Mouse (Mus musculus) kidney, adult 11 months (tissue): ENCODE results near the gene Abcc6.
A peak's percentile ranks its signal among the peaks of the same experiment; 100 is the strongest.

ENCODE experiments used
- DNase-seq: peaks from one replicate; pipeline ENCODE4 v3.0.0; 2022

Gene Abcc6

DNA sequence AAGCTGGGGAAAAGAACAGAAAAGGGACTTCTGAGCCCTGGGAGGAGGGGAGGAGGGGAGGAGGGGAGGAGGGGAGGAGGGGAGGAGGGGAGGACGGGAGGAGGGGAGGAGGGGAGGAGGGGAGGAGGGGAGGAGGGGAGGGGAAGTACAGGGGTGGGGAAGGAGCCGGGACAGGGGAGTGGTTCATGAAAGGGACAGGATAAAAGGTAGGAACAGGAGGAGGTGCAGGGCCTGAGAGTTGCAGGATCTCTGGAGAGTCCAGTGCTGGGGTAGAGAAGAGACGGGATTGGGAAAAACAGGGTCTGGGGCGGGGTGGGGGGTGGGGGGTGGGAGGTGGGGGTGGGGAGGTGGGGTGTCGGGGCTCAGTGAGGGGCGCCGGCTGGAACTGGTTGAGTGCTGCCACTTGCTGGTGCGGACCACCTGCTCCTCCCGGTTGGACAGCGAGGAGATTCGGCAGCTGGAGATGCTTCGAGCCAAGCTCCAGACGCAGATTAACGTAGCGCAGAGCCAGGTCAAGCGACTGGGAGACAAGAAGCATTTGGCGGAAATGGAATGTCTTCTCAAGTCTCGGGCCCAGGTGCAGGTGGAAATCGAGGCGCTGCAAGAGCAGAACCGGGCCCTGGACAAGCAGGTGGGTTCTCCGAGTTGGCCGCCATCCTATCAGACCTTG, 101.3 kb downstream of the Abcc6 start:
- no peak for DNase-seq

DNA sequence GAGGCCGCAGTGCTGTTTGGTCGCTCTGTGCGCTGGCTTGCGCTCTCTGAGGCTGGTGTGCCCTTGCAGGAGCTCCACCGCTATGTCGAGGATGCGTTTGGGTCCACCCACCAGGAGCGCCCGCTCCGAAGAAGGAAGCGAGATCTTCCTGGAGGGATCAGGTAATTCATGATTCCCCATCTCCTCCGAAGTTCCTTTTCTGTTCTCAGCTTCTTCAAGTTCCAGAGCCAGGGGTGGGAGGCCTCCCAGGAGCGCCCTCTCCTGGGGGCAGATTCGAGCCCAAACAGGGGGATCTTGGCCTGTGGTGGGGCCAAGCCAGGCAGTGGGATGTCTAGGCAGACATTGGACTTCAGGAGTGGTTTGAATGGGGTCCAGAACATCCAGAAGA, 105.7 kb downstream of the Abcc6 start:
- peak; percentile 50 for DNase-seq

DNA sequence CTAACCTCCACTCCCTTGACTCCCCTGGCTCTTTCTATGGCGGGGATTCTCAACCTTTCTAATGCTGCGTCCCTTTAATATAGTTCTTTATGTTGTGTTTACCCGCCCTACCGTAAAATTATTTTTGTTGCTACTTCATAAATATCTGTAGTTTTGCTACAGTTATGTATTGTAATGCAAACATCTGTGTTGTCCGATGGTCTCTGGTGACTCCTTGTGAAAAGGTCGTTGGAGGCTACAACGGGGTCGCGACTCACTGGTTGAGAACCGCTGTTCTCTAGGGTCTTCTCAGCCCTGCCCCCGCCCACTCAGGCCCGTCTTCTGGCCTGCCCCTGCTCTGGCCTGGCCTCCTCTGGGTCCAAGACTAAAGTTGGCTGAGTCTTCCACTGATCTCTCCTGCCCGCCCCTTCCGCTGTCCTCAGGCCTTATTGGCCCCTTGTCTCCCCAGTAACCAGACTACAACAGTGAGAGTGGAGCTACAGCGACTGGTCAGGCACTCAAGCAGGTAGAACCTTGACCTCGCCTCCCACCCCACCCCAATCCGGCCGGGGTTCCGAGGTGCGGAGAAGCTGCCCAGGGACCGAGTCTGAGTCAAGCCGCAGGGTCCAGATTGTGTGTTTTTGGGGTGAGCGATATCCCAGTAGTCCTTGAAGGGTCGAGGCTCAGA, 106.2 kb downstream of the Abcc6 start, which contains the start of gene Ccdc114:
Ccdc114 (plus strand) TSS at position 311 of the 667 bp plus-strand sequence.
- peak; percentile 91 for DNase-seq

DNA sequence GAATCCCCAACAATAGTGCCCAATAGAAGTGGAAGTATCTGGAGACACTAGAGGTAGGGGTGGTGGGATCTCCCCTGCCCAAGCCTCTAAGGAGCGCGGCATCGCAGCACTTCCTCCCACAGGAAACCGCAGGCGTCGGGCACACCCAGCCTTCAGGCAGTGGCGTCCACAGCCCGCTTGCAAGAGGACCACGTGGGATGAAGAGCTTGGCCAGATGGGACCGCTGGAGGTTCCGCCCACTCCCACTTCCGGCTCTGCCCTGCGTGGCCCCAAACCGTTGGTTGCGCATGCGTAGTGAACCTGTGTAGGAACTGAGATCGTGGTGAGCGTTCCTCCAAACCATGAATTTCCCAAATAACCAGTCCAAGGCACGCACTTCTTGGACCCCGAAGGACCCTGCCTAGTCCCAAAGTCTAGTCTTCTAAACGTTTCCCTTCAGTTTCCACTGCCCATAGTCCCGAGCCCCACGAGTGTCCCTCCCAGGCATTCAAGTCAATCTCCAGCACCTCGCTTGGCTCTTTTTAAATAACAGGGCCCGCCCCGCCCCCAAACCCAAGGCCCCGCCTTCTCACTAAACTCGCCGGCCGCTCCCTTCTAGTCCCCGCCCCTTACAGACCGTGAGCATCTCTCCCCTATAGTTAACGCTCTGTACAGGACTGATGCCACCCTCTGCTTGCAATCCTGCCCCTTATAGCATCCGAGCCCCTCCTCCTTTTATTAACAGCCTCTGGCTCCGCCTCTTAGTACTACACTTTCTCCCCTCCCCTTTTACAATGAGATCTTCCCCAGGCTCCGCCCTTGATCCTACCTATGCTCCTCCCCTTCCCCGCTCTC, 107.0 kb downstream of the Abcc6 start:
- peak; percentile 95 for DNase-seq

DNA sequence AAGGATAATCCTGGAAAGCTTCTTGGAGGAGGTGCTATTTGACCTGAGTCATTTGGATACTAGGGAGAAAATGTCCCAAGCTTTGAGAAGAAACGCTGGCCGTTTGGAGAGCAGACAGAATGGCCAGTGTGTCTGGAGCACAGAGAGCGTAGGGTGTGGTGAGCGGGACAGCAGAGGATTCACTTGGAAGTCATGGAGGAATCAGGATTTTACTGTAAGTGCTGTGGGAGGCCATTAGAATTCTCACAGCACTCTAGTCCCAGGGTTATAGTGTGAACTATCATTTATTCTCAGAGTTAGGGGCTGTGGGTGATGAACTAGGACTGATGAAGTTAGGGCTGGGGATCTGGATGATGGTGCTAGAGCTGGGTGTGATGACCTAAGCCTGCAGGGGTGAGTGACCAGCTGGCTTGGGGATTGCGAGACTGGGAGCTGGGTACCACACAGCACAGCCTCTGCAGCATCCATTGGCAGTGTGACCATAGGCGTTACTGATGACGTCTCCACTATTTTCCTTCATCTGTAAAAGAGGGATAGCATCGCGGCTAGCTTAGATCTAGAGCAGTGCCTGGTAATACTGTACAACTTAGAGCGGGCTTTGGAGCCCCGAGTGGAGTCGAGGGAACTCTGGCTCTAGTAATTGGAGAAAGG, 108.0 kb downstream of the Abcc6 start:
- no peak for DNase-seq

DNA sequence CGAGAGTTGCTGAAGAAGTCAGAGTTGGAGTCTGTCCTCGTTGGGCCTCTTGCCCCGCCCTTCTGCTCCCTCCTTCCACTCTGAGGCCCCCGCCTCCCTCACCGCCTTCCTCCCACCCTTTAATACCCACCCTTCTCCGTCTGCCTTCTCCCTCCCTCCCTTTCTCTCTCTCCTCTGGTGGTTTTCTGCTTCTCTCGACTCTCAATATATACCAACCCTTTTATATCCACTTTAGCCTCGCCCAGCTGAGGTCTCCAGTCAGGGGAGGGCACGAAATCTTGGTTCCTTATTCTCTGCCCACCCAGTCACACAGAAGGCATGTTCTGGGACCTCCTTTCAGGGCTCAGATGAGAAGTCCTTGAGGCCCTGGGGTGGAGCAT, 108.9 kb downstream of the Abcc6 start, which contains the start of gene Emp3:
Emp3 (minus strand) TSS at position 163 of the 380 bp plus-strand sequence.
- DNase-seq = no peak

DNA sequence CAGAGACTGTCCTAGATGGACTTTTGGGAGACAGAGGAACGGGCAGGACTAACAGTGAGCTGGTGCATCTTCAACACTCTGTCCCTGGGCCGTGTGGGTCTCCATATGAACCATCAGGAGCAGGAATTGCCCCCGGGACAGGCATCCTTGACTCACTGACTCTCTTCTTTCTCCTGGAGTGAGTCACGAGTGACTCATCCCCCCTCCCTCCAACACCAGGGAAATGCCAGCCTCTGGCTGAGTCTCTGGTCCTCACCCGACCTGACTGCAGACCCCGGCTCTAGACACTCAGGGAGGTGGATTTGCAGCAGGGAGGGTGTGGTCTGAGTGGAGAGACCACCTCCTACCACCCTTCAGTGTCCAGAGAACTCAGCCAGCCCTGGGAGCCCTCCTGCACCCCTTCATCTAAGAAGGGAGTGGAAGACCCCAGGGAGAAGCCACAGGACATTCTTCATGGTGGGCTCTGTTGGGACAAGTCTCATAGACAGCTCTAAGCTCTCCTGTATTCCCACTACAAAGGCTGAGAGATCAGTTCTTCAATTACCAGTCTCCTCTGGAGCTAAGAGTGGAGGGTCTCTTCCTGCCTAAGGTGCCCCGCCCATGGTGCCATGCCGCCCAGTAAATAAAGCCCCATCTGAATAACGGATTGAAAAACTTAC, 109.4 kb downstream of the Abcc6 start:
- DNase-seq = no peak

DNA sequence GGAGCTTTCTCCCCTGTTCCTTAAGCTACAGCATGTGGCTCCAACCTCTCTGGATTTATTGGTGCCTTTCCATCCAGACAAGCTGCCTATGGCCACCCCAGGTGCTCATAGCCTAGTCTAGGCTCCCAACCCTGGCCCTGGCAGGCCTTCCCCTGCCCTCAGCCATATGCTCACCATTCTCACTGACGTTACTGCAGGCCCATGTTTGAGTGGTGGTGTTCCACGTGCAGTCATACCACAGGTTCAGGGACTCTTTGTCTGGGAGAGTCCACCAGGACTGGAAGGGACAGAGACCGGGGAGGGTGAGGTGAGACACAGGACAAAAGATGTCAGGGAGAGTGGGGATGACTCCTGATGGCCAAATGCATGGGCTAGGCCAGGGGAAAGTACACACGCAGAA, 110.3 kb downstream of the Abcc6 start:
- no peak for DNase-seq

DNA sequence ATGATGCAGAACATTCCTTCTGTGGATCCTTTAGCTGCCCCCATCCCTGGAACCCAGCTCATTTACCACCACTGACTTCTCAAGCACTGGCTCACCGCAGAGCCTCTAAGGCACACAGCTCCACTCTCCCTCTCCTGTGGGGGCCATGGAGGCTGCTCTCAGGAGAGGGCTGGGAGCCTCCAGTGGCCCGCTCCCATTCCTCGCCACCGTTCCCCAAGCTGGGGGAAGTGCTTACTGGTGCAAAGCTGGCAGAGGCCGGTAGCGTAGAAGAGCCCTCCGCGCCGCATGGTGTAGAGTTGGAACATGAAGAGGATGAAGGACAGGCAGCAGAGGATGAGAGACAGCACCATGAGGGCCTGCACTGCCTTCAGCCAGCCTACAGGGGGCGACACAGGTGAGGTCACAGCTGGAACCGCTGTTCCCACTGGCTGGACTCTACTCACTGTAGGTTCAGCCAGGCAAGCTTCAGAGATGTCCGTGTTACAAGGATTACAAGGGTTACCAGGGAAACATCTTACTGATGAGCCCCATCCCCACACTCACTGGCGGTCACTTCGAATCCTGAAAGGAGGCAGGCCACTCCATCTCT, 110.9 kb downstream of the Abcc6 start:
- DNase-seq = no peak

DNA sequence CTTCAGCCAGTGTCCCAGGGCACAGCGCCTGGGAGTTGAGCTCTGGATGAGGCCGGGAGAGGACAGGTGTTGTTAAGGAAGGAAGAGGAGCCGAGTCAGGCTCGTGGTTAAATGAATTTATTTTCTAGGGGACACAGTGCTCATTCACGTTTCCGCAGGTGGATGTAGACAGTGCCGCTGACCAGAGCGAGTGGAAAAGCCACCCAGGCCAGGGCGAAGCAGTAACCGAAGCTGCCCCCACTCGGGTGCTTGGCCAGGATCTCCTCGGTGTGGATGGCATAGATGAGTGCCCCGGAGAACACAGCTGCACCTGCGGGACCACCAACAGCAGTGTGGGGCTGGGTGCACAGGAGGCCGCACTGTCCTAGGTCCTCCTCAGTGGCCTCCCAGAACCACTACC, 112.2 kb downstream of the Abcc6 start:
- no peak for DNase-seq
